Mouse (Mus musculus) heart, adult 2 months (tissue): ENCODE measurements around the gene Olfr196. TPM values are rescaled to one million over a fixed set of nuclear protein-coding genes. Genes with fewer than 3 reads are reported as not detected.

ENCODE experiments used
- DNase-seq, 2 experiments: peaks; one replicate each; pipeline ENCODE4 v3.0.0; 2021
- H3K27ac ChIP-seq: fragments of 200-600 bp; 2 replicates; pipeline ENCODE4 v1.8.1; 2022
- H3K27me3 ChIP-seq: fragments of 200-500 bp; 2 replicates; pipeline ENCODE4 v1.6.1; 2012; ENCODE audit warnings: mild to moderate bottlenecking, low read length, inconsistent platforms, mixed read lengths; ENCODE audit not compliant: control insufficient read depth, insufficient read depth
- H3K36me3 ChIP-seq: fragments of 200-500 bp; 2 replicates; pipeline ENCODE4 v1.6.1; 2012; ENCODE audit warnings: low read length, inconsistent platforms; ENCODE audit not compliant: control insufficient read depth, insufficient read depth
- H3K4me1 ChIP-seq: fragments of 200-500 bp; 2 replicates; pipeline ENCODE4 v1.6.1; 2011; ENCODE audit warnings: low read length; ENCODE audit not compliant: control insufficient read depth, insufficient read depth
- H3K4me3 ChIP-seq: fragments of 200-600 bp; 2 replicates; pipeline ENCODE4 v1.8.1; 2022
- H3K79me2 ChIP-seq: fragments of 200-500 bp; replicated peaks from 2 replicates; pipeline ENCODE4 v1.6.1; 2012; ENCODE audit warnings: mild to moderate bottlenecking, inconsistent platforms, low read length, moderate library complexity, mixed read lengths; ENCODE audit not compliant: control insufficient read depth, insufficient read depth
- H3K9ac ChIP-seq: fragments of 200-500 bp; 2 replicates; pipeline ENCODE4 v1.6.1; 2012; ENCODE audit warnings: low read depth, mild to moderate bottlenecking, control low read depth, inconsistent platforms, low read length, mixed read lengths
- CTCF ChIP-seq: fragments of 200-600 bp; IDR thresholded peaks from 2 replicates; pipeline ENCODE4 v1.8.1; 2022; ENCODE audit warnings: antibody characterized with exemption, mild to moderate bottlenecking, moderate library complexity
- EP300 ChIP-seq: fragments of 200-500 bp; IDR thresholded peaks from 2 replicates; pipeline ENCODE4 v1.6.1; 2011; ENCODE audit warnings: low read depth, low read length, control low read depth; ENCODE audit not compliant: insufficient read depth
- POLR2A ChIP-seq: fragments of 200-500 bp; IDR thresholded peaks from 2 replicates; pipeline ENCODE4 v1.6.1; 2011; ENCODE audit warnings: mild to moderate bottlenecking, low read depth, low read length, control low read depth; ENCODE audit not compliant: insufficient read depth
- WGBS: fragments of 180-500 bp; shearing (Covaris S2); methylation state at CpG from one replicate; pipeline ENCODE4 v1.1.7; 2018; 5-methylcytosine and 5-hydroxymethylcytosine counted together
- intact Hi-C: fragments of 180-260 bp; cut with DNase I; formaldehyde crosslinking; loops from one replicate; pipeline ENCODE4 v1.15.1; 2025
- polyA plus RNA-seq: library from polyadenylated mRNA; depleted of rRNA; stranded (reverse); fragments of >200 nt; gene quantifications from 2 replicates; pipeline ENCODE4 v1.2.3, GENCODE M21; 2012; rRNA removed
- total RNA-seq, 2 experiments: library from RNA; stranded (reverse); gene quantifications; 2 replicates each; pipeline ENCODE4 v1.2.3; 2021

The Olfr196 gene
- total and polyA plus RNA-seq, 3 experiments, result not detected

GRCm38 (mm10) chr16:59130740-59131139 lies 39.5 kb downstream of the Olfr196 start:
- DNase-seq, result no peak
- no peaks in the 10 kb centered on the region for H3K36me3 ChIP-seq
- H3K79me2 ChIP-seq, result no peaks in the 10 kb centered on the region
- H3K4me3 ChIP-seq, result no peak overlapping the region
- H3K9ac ChIP-seq, result no peak overlapping the region
- 88% methylated on average over 1 of the region's 1 CpGs for WGBS
- H3K27ac ChIP-seq, result no peak overlapping the region
- TF ChIP-seq POLR2A, result no peak
- TF ChIP-seq EP300, result no peak
- intact Hi-C loops, result no loop called here
- no peaks in the 10 kb centered on the region for H3K4me1 ChIP-seq
- H3K27me3 ChIP-seq, result no peaks in the 10 kb centered on the region

GRCm38 (mm10) chr16:59120969-59121368 lies 49.3 kb downstream of the Olfr196 start, which contains the start of gene Olfr194:
Olfr194 (minus strand) TSS chr16:59121069.
- Histone ChIP-seq H3K4me1 (no peaks in the 10 kb centered on the region), H3K79me2 (no peaks in the 10 kb centered on the region), H3K4me3 (no peak within 1 kb of the TSS), H3K36me3 (no peaks in the 10 kb centered on the region), H3K27me3 (no peaks in the 10 kb centered on the region), H3K9ac (no peak within 1 kb of the TSS), H3K27ac (no peak within 1 kb of the TSS)
- no peak for DNase-seq
- TF ChIP-seq CTCF, result no peak
- no peak for TF ChIP-seq POLR2A
- TF ChIP-seq EP300, result no peak
- intact Hi-C loops, result no loop called here

Other genes with a start within 250 kb of the Olfr196 start
- gene Olfr181, start 241.7 kb downstream of the Olfr196 start, total RNA-seq, result not detected
- gene Olfr181, start 241.7 kb downstream of the Olfr196 start, polyA plus RNA-seq, result not detected in 2 replicates
- gene Olfr180, start 241.1 kb downstream of the Olfr196 start, total RNA-seq, result not detected
- gene Olfr180, start 241.1 kb downstream of the Olfr196 start, polyA plus RNA-seq, result not detected in 2 replicates
- gene Olfr183, start 175.1 kb downstream of the Olfr196 start, total RNA-seq, result not detected
- not detected in 2 replicates for gene Olfr183, start 175.1 kb downstream of the Olfr196 start, polyA plus RNA-seq
- gene Olfr186, start 140.2 kb downstream of the Olfr196 start, total RNA-seq, result not detected
- not detected in 2 replicates for gene Olfr186, start 140.2 kb downstream of the Olfr196 start, polyA plus RNA-seq
- not detected for gene Olfr187, start 130.7 kb downstream of the Olfr196 start, total RNA-seq
- not detected in 2 replicates for gene Olfr187, start 130.7 kb downstream of the Olfr196 start, polyA plus RNA-seq
- not detected for gene Olfr190, start 92.4 kb downstream of the Olfr196 start, total RNA-seq
- not detected in 2 replicates for gene Olfr190, start 92.4 kb downstream of the Olfr196 start, polyA plus RNA-seq
- not detected for gene Olfr191, start 80.6 kb downstream of the Olfr196 start, total RNA-seq
- gene Olfr191, start 80.6 kb downstream of the Olfr196 start, polyA plus RNA-seq, result not detected in 2 replicates
- gene Olfr193, start 58.6 kb downstream of the Olfr196 start, total RNA-seq, result not detected
- not detected in 2 replicates for gene Olfr193, start 58.6 kb downstream of the Olfr196 start, polyA plus RNA-seq
- gene Olfr194, start 49.4 kb downstream of the Olfr196 start, total RNA-seq, result not detected
- gene Olfr194, start 49.4 kb downstream of the Olfr196 start, polyA plus RNA-seq, result not detected in 2 replicates
- gene Olfr195, start 23.4 kb downstream of the Olfr196 start, total RNA-seq, result not detected
- gene Olfr195, start 23.4 kb downstream of the Olfr196 start, polyA plus RNA-seq, result not detected in 2 replicates
- not detected for gene Olfr198, start 33.1 kb upstream of the Olfr196 start, total RNA-seq
- gene Olfr198, start 33.1 kb upstream of the Olfr196 start, polyA plus RNA-seq, result not detected in 2 replicates
- gene Olfr199, start 49.3 kb upstream of the Olfr196 start, total RNA-seq, result not detected
- gene Olfr199, start 49.3 kb upstream of the Olfr196 start, polyA plus RNA-seq, result not detected in 2 replicates
- gene Olfr201, start 102.2 kb upstream of the Olfr196 start, total RNA-seq, result not detected
- not detected in 2 replicates for gene Olfr201, start 102.2 kb upstream of the Olfr196 start, polyA plus RNA-seq
- not detected for gene Olfr202, start 116.3 kb upstream of the Olfr196 start, total RNA-seq
- not detected in 2 replicates for gene Olfr202, start 116.3 kb upstream of the Olfr196 start, polyA plus RNA-seq
- gene Olfr203, start 128.4 kb upstream of the Olfr196 start, total RNA-seq, result not detected
- gene Olfr203, start 128.4 kb upstream of the Olfr196 start, polyA plus RNA-seq, result not detected in 2 replicates
- not detected for gene Olfr204, start 147.8 kb upstream of the Olfr196 start, total RNA-seq
- not detected in 2 replicates for gene Olfr204, start 147.8 kb upstream of the Olfr196 start, polyA plus RNA-seq
- not detected for gene Olfr205, start 160.7 kb upstream of the Olfr196 start, total RNA-seq
- gene Olfr205, start 160.7 kb upstream of the Olfr196 start, polyA plus RNA-seq, result not detected in 2 replicates
- not detected for gene Olfr206, start 178.8 kb upstream of the Olfr196 start, total RNA-seq
- gene Olfr206, start 178.8 kb upstream of the Olfr196 start, polyA plus RNA-seq, result not detected in 2 replicates
- not detected for gene Olfr209, start 193.5 kb upstream of the Olfr196 start, total RNA-seq
- gene Olfr209, start 193.5 kb upstream of the Olfr196 start, polyA plus RNA-seq, result not detected in 2 replicates
- gene Gabrr3, start 236.9 kb upstream of the Olfr196 start, total RNA-seq, result under 1 TPM in 1 of 2 experiments, not detected in 1; 0.05 TPM
- gene Gabrr3, start 236.9 kb upstream of the Olfr196 start, polyA plus RNA-seq, result not detected in 2 replicates